Mouse (Mus musculus): ENCODE data around the gene Rnf11. TPM values are rescaled to one million over a fixed set of nuclear protein-coding genes. Genes with fewer than 3 reads are reported as not detected.
"Not testable (repeated sequence)": the region's sequence is repeated elsewhere in the genome, so short reads cannot be mapped to it uniquely, and the experiment has no call there.

Rnf11 gene
- total RNA-seq, 2 experiments from 2014 or later, result 106 to 107 TPM

DNA sequence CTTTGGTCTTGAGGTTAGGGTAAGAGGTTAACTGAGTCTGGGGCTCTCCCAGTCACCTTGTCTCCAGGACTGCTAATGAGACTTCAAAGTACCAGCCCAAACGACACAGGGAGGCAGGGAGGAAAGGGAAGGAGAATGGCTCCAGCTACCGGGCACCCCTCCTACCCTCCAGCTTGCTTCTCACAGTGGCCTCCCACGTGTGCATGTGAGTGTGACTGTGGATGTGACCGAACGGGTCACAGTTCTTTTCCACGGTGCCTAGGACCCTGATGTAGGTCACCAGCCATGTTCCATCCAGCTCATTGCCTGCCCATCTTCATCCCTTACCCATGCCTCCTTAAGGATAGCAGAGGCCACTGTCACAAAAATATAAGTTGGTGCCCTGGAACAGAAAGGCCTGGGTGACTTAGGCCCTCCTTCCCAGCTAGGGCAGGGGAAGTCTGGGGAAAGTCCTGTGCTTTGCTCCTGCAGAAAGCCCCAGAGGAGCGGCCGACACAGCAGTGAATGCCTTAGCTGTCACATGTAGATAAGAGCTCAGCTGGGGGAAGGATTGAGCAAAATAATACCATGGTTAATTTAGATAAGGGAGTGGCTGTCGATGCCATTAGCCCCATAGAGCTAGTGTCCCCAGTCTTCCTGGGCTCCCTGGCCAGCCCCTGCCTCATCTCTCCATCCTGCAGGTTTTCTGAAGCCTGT is 73.7 kb downstream of the Rnf11 start:
- no peak for DNase-seq

DNA sequence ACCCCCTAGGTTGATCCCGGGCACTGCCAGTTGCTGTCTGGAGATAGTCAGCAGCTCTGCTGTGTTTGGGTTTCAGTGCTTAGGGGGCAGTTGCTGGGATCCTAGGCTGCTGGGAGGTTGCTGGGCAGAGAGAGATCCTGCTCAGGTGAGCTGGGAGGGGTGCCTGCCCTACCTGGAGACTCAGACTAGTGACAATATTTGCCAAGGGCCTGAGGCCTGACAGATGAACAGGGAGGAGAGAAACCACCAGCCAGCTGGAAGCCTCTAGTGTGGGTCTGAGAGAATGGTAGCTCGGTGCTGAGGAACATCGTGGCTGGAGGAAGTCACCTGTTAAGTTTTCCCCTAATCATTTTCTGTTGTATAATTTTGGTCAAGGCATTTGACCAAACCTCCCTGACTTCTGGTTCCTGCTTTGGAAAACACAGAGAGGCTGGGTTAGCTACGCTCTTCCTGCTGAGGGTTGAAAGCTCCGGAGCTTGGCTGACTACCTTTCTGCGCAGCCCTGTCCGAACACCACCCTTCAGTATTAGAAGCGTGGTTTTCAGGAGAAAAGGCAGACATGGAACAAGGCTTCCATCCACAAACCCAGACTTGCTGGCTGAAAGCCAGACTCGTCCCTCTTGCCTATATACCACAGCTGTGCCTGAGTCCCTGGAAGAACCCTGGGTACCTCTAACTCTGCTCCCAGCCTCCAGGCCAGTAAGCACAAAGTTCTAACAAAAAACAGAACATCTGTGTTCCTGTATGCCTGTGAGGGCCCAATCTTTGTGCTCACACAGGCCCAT is 76.6 kb downstream of the Rnf11 start:
- DNase-seq, result no peak

DNA sequence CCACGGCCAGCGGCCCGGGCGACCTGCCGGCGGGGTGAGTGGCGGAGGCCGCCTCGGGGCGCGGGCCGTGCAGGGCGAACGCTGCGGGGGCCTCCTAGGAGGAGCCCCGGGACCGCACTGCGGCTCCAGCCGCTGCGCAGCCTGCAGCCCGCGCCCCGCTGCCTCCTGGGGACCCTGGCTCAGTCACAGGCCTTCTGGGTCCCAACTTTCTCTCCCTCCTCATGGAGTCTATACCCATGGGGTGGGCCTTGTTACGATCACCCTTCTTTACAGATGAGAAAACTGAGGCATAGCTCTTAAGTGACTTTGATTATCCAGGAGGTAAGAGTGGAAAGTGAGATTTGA is 77.4 kb downstream of the Rnf11 start:
- no peak for DNase-seq

DNA sequence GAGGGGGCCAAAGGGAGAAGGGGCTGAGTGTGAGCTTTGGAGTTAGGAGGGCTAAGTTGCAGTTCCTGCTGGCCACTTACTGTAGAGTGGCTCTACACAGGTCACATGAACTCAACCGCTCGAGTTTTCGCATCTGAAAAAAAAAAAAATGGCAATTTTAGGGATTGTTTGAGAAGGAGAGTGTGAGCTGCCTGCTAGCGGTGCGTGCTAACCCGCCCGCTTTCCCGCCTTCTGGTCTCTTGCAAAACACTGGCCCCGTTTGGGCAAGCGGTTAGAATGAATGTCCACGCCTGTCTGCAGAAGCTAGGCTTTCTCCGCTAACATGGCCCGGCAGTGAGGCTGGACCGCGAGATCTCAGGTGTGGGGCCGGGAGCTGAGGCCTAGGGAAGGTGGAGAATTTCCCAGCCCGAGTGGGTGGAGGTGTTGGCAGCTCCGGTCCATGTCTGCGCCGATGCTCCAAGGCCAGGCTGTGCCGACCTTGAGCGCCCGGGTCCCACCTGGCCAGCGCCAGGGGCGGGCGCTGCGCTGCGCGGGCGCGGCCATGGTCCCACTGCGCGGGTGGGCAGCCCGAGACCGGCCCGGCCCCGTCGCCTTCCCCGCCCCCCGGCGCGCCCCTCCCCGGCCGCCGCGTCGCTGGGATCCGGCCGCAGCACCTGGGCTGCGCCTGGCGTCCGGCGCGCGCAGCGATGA is 77.9 kb downstream of the Rnf11 start, which contains the start of gene Ttc39a:
Gene Ttc39a, plus strand, starts transcription at position 138 of the 690 bp plus-strand sequence.
- DNase-seq, result peak; percentile 45

DNA sequence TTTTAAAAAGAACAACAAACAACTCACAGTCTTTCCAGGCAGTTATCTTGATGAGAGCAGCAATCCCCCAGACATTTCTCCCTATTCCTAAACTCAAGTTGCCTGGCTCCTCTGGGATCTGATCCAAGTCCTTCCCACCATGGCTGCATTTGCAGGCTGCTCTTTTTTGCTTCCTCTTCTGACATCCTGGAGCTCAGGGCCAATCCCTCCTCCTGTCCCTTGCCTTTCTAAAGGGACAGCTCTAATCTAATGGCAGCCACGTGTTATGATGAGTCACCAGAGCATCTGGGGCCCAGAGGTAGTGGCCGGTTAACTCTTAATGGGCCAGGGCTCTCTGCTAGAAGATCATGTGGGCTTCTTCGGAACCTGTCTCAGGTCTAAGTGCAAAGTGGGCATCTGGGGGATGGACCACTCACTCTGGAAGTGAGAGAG is 78.5 kb downstream of the Rnf11 start:
- DNase-seq, result peak; percentile 82

DNA sequence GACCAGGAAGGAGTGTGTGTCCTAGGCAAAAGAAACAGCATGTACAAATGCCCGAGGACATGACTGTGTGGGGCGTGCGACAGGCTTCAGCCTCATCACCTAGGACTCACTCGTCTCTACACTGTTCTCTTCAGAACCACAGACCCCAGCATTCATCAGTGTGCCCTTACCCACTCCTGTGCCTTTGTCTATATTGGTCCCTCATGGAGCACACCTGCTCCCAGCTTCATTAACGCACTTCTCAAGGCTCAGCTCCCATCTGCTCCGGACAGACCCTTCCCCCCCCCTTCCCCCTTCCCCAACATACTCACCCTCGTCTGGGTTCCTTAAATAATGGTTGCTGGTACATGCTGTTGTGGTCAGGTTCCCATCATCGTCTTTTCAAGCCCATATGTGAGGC is 79.1 kb downstream of the Rnf11 start:
- no peak for DNase-seq

DNA sequence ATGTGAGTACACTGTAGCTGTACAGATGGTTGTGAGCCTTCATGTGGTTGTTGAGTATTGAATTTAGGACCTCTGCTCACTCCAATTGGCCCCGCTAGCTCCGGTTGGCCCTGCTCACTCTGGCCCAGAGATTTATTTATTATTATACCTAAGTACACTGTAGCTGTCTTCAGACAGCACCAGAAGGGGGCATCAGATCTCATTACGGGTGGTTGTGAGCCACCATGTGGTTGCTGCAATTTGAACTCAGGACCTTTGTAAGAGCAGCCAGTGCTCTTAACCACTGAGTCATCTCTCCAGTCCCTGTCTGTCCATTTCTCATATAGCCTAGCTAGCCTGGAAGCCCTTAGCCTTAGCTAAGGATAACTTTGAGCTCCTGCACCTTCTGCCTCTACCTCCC is 79.6 kb downstream of the Rnf11 start:
- DNase-seq, result not testable (repeated sequence)

DNA sequence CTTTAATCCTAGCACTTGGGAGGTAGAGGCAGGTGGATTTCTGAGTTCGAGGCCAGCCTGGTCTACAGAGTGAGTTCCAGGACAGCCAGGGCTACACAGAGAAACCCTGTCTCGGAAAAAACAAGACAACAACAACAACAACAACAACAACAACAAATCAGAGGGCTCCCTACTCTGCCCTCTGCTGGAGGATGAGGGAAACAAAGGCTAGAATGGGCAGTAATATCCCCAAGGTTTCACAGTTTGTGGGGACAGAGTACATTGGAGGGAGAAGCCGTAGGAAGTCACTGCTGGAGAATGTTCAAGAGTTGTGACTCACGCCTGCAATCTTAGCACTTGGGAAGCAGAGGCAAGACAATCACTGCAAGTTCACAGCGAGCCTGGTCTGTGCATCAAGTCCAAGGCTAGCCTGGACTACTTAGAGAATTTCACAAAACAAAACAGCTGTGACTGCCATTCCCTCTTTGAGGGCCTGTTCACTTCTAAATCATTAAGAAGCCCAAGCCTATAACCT is 83.3 kb downstream of the Rnf11 start:
- DNase-seq, result no peak

Other genes with a start within 250 kb of the Rnf11 start
- gene Eps15, start 204.5 kb downstream of the Rnf11 start, total RNA-seq (2021), result 10 to 100 TPM; 42.5 to 45.9 TPM
- 1 to 10 TPM; 3.3 to 4.1 TPM for gene Ttc39a, start 78.1 kb downstream of the Rnf11 start, total RNA-seq (2021)
- not detected for gene 4930522H14Rik, start 46.6 kb upstream of the Rnf11 start, total RNA-seq (2021)
- gene Cdkn2c, start 182.5 kb upstream of the Rnf11 start, total RNA-seq (2021), result 10 to 100 TPM; 61.2 to 65.6 TPM
- 10 to 100 TPM; 34.0 to 34.6 TPM for gene Faf1, start 191.9 kb upstream of the Rnf11 start, total RNA-seq (2021)

Measured in heart, postnatal 4 days (tissue).